Mouse (Mus musculus): ENCODE results near the gene BC049762. TPM values are rescaled to one million over a fixed set of nuclear protein-coding genes. Genes with fewer than 3 reads are reported as not detected.

The BC049762 gene
- polyA plus RNA-seq, 1 experiment from 2014 or later = 0.53 TPM

GRCm38 (mm10) chr11:51263286-51263831 lies 513 bp upstream of the BC049762 start:
- peak; percentile 74 for DNase-seq
- Histone ChIP-seq H3K27ac (ENCODE audit: low read depth) (peak overlapping the region; percentile 95), H3K36me3 (ENCODE audit: insufficient read depth) (peaks cover 10% of the 10 kb centered on the region), H3K4me1 (ENCODE audit: insufficient read depth) (peaks cover 6% of the 10 kb centered on the region; the same call in 1 of the 2 replicates), H3K9me3 (ENCODE audit: low read depth, low read length) (no peaks in the 10 kb centered on the region), H3K4me3 (ENCODE audit: low read depth, low read length) (peak overlapping the region; percentile 94), H3K9ac (peak overlapping the region; percentile 97), H3K4me2 (peak overlapping the region; percentile 86), H3K27me3 (ENCODE audit: insufficient read depth, low read length) (no peaks in the 10 kb centered on the region)
- TF ChIP-seq CTCF (IDR thresholded peaks at IDR 0.05; ENCODE audit: low read depth) = no peak
- WGBS = under 1% methylated on average over 50 of the region's 50 CpGs
- peak; percentile 65 for ATAC-seq (ENCODE audit: insufficient read depth)

GRCm38 (mm10) chr11:51261680-51262219 lies 1.1 kb downstream of the BC049762 start, which contains the start of gene Clk4:
Gene Clk4, plus strand, starts transcription at chr11:51261730.
- DNase-seq (no peak), ATAC-seq (ENCODE audit: insufficient read depth) (no peak)
- 70% methylated on average over 3 of the region's 3 CpGs for WGBS
- peak within 1 kb of the TSS; percentile 79 for H3K27ac ChIP-seq (ENCODE audit: low read depth)
- peak within 1 kb of the TSS; percentile 86 for H3K4me2 ChIP-seq
- H3K27me3 ChIP-seq (ENCODE audit: insufficient read depth, low read length) = no peaks in the 10 kb centered on the region
- TF ChIP-seq CTCF (IDR thresholded peaks at IDR 0.05; ENCODE audit: low read depth) = no peak
- peaks cover 6% of the 10 kb centered on the region; the same call in 1 of the 2 replicates for H3K4me1 ChIP-seq (ENCODE audit: insufficient read depth)
- H3K9ac ChIP-seq = peak within 1 kb of the TSS; percentile 67
- peak within 1 kb of the TSS; percentile 94 for H3K4me3 ChIP-seq (ENCODE audit: low read depth, low read length)
- no peaks in the 10 kb centered on the region for H3K9me3 ChIP-seq (ENCODE audit: low read depth, low read length)
- peaks cover under 1% of the 10 kb centered on the region for H3K36me3 ChIP-seq (ENCODE audit: insufficient read depth)

- Histone ChIP-seq H3K4me2 (no peak overlapping the region), H3K9me3 (ENCODE audit: low read depth, low read length) (no peaks in the 10 kb centered on the region), H3K27me3 (ENCODE audit: insufficient read depth, low read length) (no peaks in the 10 kb centered on the region), H3K4me3 (ENCODE audit: low read depth, low read length) (no peak overlapping the region), H3K4me1 (ENCODE audit: insufficient read depth) (no peaks in the 10 kb centered on the region), H3K9ac (no peak overlapping the region), H3K27ac (ENCODE audit: low read depth) (no peak overlapping the region), H3K36me3 (ENCODE audit: insufficient read depth) (no peaks in the 10 kb centered on the region)
- WGBS = 78% methylated on average over 4 of the region's 4 CpGs
- DNase-seq (no peak), ATAC-seq (ENCODE audit: insufficient read depth) (no peak)
- no peak for TF ChIP-seq CTCF (IDR thresholded peaks at IDR 0.05; ENCODE audit: low read depth)
These were observed 5.8 kb downstream of the BC049762 start for GRCm38 (mm10) chr11:51257006-51257405.

GRCm38 (mm10) chr11:51242897-51243296 lies 19.9 kb downstream of the BC049762 start:
- H3K27me3 ChIP-seq (ENCODE audit: insufficient read depth, low read length) = no peaks in the 10 kb centered on the region
- DNase-seq = no peak
- no peak for TF ChIP-seq CTCF (IDR thresholded peaks at IDR 0.05; ENCODE audit: low read depth)
- 82% methylated on average over 2 of the region's 2 CpGs for WGBS
- H3K27ac ChIP-seq (ENCODE audit: low read depth) = no peak overlapping the region
- H3K9me3 ChIP-seq (ENCODE audit: low read depth, low read length) = no peaks in the 10 kb centered on the region
- no peak for ATAC-seq (ENCODE audit: insufficient read depth)
- H3K9ac ChIP-seq = no peak overlapping the region
- no peak overlapping the region for H3K4me3 ChIP-seq (ENCODE audit: low read depth, low read length)
- H3K4me2 ChIP-seq = no peak overlapping the region
- no peaks in the 10 kb centered on the region for H3K4me1 ChIP-seq (ENCODE audit: insufficient read depth)
- no peaks in the 10 kb centered on the region for H3K36me3 ChIP-seq (ENCODE audit: insufficient read depth)

- H3K27ac ChIP-seq (ENCODE audit: low read depth) = no peak overlapping the region
- no peak for ATAC-seq (ENCODE audit: insufficient read depth)
- no peaks in the 10 kb centered on the region for H3K9me3 ChIP-seq (ENCODE audit: low read depth, low read length)
- no peak for TF ChIP-seq CTCF (IDR thresholded peaks at IDR 0.05; ENCODE audit: low read depth)
- H3K4me1 ChIP-seq (ENCODE audit: insufficient read depth) = no peaks in the 10 kb centered on the region
- no peaks in the 10 kb centered on the region for H3K27me3 ChIP-seq (ENCODE audit: insufficient read depth, low read length)
- no peak overlapping the region for H3K4me3 ChIP-seq (ENCODE audit: low read depth, low read length)
- WGBS = 82% methylated on average over 9 of the region's 9 CpGs
- no peaks in the 10 kb centered on the region for H3K36me3 ChIP-seq (ENCODE audit: insufficient read depth)
- DNase-seq = no peak
- H3K9ac ChIP-seq = no peak overlapping the region
- H3K4me2 ChIP-seq = no peak overlapping the region
These were observed 28.2 kb downstream of the BC049762 start for GRCm38 (mm10) chr11:51234626-51235025.

DNA sequence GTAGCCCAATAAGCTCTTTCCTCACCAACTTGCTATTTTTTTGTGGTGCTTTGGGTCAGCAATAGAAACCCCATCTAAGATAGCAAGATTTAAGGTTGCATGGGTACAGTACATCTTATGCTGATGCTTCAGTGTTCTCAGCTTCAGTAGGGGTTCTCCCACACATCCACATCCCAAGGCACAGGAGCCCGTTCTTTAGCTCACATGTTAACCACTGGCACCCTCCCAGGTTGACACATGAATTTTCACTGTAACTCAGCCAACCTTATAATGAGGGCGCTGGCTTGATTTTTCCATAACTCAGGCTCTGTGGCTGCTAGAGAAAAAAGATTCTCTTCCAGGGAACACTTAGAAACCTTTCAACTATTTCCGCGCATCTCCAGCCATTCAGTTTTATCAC lies 35.7 kb downstream of the BC049762 start:
- Histone ChIP-seq H3K9ac (no peak overlapping the region), H3K27me3 (ENCODE audit: insufficient read depth, low read length) (no peaks in the 10 kb centered on the region), H3K36me3 (ENCODE audit: insufficient read depth) (no peaks in the 10 kb centered on the region), H3K4me2 (no peak overlapping the region), H3K4me3 (ENCODE audit: low read depth, low read length) (no peak overlapping the region), H3K4me1 (ENCODE audit: insufficient read depth) (no peaks in the 10 kb centered on the region), H3K27ac (ENCODE audit: low read depth) (no peak overlapping the region), H3K9me3 (ENCODE audit: low read depth, low read length) (no peaks in the 10 kb centered on the region)
- DNase-seq (no peak), ATAC-seq (ENCODE audit: insufficient read depth) (no peak)
- 80% methylated on average over 4 of the region's 4 CpGs for WGBS
- TF ChIP-seq CTCF (IDR thresholded peaks at IDR 0.05; ENCODE audit: low read depth) = no peak

DNA sequence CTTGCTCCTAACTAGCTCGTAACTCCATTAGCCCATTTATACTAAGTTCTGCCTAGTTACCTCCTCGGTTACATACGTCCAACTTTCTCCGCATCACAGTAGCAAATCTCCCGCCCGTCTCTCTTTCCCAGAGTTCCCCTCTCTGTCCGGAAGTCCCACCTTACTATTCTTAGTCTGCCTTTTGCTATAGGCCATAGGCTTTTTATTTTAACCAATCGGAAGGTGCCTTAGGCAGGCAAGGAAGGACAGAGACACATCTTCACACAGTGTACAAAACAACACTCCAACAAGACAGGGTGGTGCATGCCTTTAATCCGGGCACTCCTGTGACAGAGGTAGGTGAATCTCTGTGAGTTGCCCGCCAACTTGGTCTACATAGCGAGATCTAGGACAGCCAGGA lies 42.5 kb downstream of the BC049762 start, which contains the start of gene Gm12569:
Gene Gm12569 (plus strand): TSS at position 166 of the 400 bp plus-strand sequence.
- Histone ChIP-seq H3K27me3 (ENCODE audit: insufficient read depth, low read length) (no peaks in the 10 kb centered on the region), H3K27ac (ENCODE audit: low read depth) (no peak within 1 kb of the TSS), H3K4me3 (ENCODE audit: low read depth, low read length) (no peak within 1 kb of the TSS), H3K4me2 (no peak within 1 kb of the TSS), H3K36me3 (ENCODE audit: insufficient read depth) (no peaks in the 10 kb centered on the region), H3K9ac (no peak within 1 kb of the TSS), H3K9me3 (ENCODE audit: low read depth, low read length) (no peaks in the 10 kb centered on the region), H3K4me1 (ENCODE audit: insufficient read depth) (no peaks in the 10 kb centered on the region)
- no peak for ATAC-seq (ENCODE audit: insufficient read depth)
- no peak for TF ChIP-seq CTCF (IDR thresholded peaks at IDR 0.05; ENCODE audit: low read depth)
- WGBS = 92% methylated on average over 11 of the region's 11 CpGs
- no peak for DNase-seq

All from lung, embryonic 14.5 days (tissue).